In genomic region chrX:20572683-20573082, GRCm38 (mm10) we compare ENCODE assay signal across 30 mouse cellular contexts. TPM values are rescaled to one million over a fixed set of nuclear protein-coding genes. Genes with fewer than 3 reads are reported as not detected.
A peak's percentile ranks its signal among the peaks of the same experiment; 100 is the strongest.
DNase-seq lines count a peak whose midpoint lies in the region; ATAC-seq lines count a peak whose summit lies in the region.
"Had no signal": no experiment of that assay in that cellular context is flagged by ENCODE, and none has a peak within 500 bp of the region (broad histone marks: within the 10 kb centered on the region; RNA-seq: fewer than 3 reads in every experiment).

No protein-coding gene starts in this region.

- no peak overlapping the region for H3K4me3 ChIP-seq in kidney, embryonic 16.5 days (ENCODE audit: low read length)
- H3K4me3 ChIP-seq in kidney, embryonic 15.5 days (replicated peaks) = no peak overlapping the region
- H3K4me3 ChIP-seq in liver, embryonic 13.5 days (replicated peaks) = no peak overlapping the region
- H3K4me3 ChIP-seq: forebrain, embryonic 13.5 days; gastrocnemius, adult 2 months; hindbrain, embryonic 13.5 days; limb, embryonic 10.5 days; limb, embryonic 15.5 days; midbrain, embryonic 15.5 days; myocyte; neural tube, embryonic 12.5 days; stomach, embryonic 15.5 days had no signal

- H3K36me3 ChIP-seq in kidney, embryonic 16.5 days (ENCODE audit: insufficient read depth, low read length) = no peaks in the 10 kb centered on the region
- H3K36me3 ChIP-seq in kidney, embryonic 15.5 days = no peaks in the 10 kb centered on the region
- H3K36me3 ChIP-seq in liver, embryonic 13.5 days = no peaks in the 10 kb centered on the region
- H3K36me3 ChIP-seq: hindbrain, embryonic 13.5 days; limb, embryonic 10.5 days; limb, embryonic 15.5 days; midbrain, embryonic 15.5 days; neural tube, embryonic 12.5 days; stomach, embryonic 15.5 days had no signal

- DNase-seq in retina, postnatal 1 day = peak; percentile 18
- no peak for DNase-seq in retina, embryonic 14.5 days (ENCODE audit: low spot score)
- peak; percentile 10 for DNase-seq in liver, embryonic 13.5 days
- no peak for DNase-seq in right cerebral cortex, adult 2 months (ENCODE audit: low spot score in 2 of 2)
- DNase-seq: adrenal gland, adult 8-10 months; B cell, adult 2 months; cerebellum, adult 11-12 months; gastrocnemius, adult 2 months; gastrocnemius, postnatal 36 days; heart, adult 18-20 months; heart, postnatal 36 days; kidney, postnatal 4 days; lung, adult 2 months; lung, postnatal 10 days; right cerebral cortex, postnatal 14 days had no signal

- H3K9me3 ChIP-seq in kidney, embryonic 16.5 days (ENCODE audit: low read length) = no peaks in the 10 kb centered on the region; the same call in 1 of the 2 replicates
- no peaks in the 10 kb centered on the region for H3K9me3 ChIP-seq in kidney, embryonic 15.5 days (replicated peaks)
- H3K9me3 ChIP-seq in liver, embryonic 13.5 days (replicated peaks) = no peaks in the 10 kb centered on the region; the same call in 1 of the 2 replicates
- H3K9me3 ChIP-seq: forebrain, embryonic 13.5 days; hindbrain, embryonic 13.5 days; limb, embryonic 10.5 days; limb, embryonic 15.5 days; midbrain, embryonic 15.5 days; neural tube, embryonic 12.5 days; stomach, embryonic 15.5 days had no signal

- 57% methylated on average over 9 of the region's 9 CpGs for WGBS in kidney, embryonic 16.5 days
- WGBS in kidney, embryonic 15.5 days = 46% methylated on average over 9 of the region's 9 CpGs
- 45% methylated on average over 9 of the region's 9 CpGs for WGBS in liver, embryonic 13.5 days (ENCODE audit: insufficient replicate concordance)

- H3K4me2 ChIP-seq in kidney, embryonic 16.5 days (replicated peaks; ENCODE audit: low read depth, low read length) = no peak overlapping the region
- no peak overlapping the region for H3K4me2 ChIP-seq in kidney, embryonic 15.5 days
- no peak overlapping the region for H3K4me2 ChIP-seq in liver, embryonic 13.5 days
- H3K4me2 ChIP-seq: forebrain, embryonic 13.5 days; heart, embryonic 11.5 days; hindbrain, embryonic 13.5 days; limb, embryonic 15.5 days; midbrain, embryonic 15.5 days; neural tube, embryonic 12.5 days; stomach, embryonic 15.5 days had no signal

- H3K27me3 ChIP-seq in kidney, embryonic 16.5 days (ENCODE audit: insufficient read depth, low read length) = no peaks in the 10 kb centered on the region
- no peaks in the 10 kb centered on the region for H3K27me3 ChIP-seq in kidney, embryonic 15.5 days
- no peaks in the 10 kb centered on the region for H3K27me3 ChIP-seq in liver, embryonic 13.5 days
- H3K27me3 ChIP-seq: forebrain, embryonic 13.5 days; hindbrain, embryonic 13.5 days; limb, embryonic 15.5 days; midbrain, embryonic 15.5 days; neural tube, embryonic 12.5 days; stomach, embryonic 15.5 days had no signal

- H3K9ac ChIP-seq in kidney, embryonic 16.5 days (replicated peaks; ENCODE audit: low read length) = no peak overlapping the region
- no peak overlapping the region for H3K9ac ChIP-seq in kidney, embryonic 15.5 days
- H3K9ac ChIP-seq in liver, embryonic 13.5 days = no peak overlapping the region
- H3K9ac ChIP-seq: forebrain, embryonic 13.5 days; hindbrain, embryonic 13.5 days; limb, embryonic 15.5 days; midbrain, embryonic 15.5 days; neural tube, embryonic 12.5 days; stomach, embryonic 15.5 days had no signal

- 0 out of 2 replicates have a peak, but pooled peaks have one; percentile 23 for ATAC-seq in kidney, embryonic 16.5 days (ENCODE audit: low FRiP score, low TSS enrichment)
- ATAC-seq in kidney, embryonic 15.5 days (replicated peaks; ENCODE audit: low FRiP score) = no peak
- ATAC-seq in liver, embryonic 13.5 days (ENCODE audit: low read depth) = peak; percentile 67
- ATAC-seq: forebrain, embryonic 13.5 days; intestine, postnatal 0 days; midbrain, embryonic 15.5 days had no signal

- no peak overlapping the region for H3K27ac ChIP-seq in kidney, embryonic 16.5 days (ENCODE audit: low read length)
- H3K27ac ChIP-seq in kidney, embryonic 15.5 days = no peak overlapping the region
- H3K27ac ChIP-seq in liver, embryonic 13.5 days = no peak overlapping the region
- H3K27ac ChIP-seq: forebrain, embryonic 13.5 days; gastrocnemius, adult 2 months; hindbrain, embryonic 13.5 days; kidney, postnatal 0 days; limb, embryonic 10.5 days; limb, embryonic 15.5 days; macrophage; midbrain, embryonic 15.5 days; neural tube, embryonic 12.5 days; stomach, embryonic 15.5 days had no signal

- no peaks in the 10 kb centered on the region for H3K4me1 ChIP-seq in kidney, embryonic 16.5 days (ENCODE audit: insufficient read depth, low read length)
- no peaks in the 10 kb centered on the region for H3K4me1 ChIP-seq in kidney, embryonic 15.5 days
- peaks cover 32% of the 10 kb centered on the region for H3K4me1 ChIP-seq in liver, embryonic 13.5 days (replicated peaks)
- H3K4me1 ChIP-seq: forebrain, embryonic 13.5 days; hindbrain, embryonic 13.5 days; limb, embryonic 15.5 days; midbrain, embryonic 15.5 days; neural tube, embryonic 12.5 days; stomach, embryonic 15.5 days had no signal

RNA-seq across cellular contexts. Expression of gene Rgn, which starts 23.1 kb away (rescaled TPM):
- 8.1 and 8.7 TPM in 2 replicates for polyA plus RNA-seq in kidney, embryonic 16.5 days (2015; fragmentation: Nextera tagmentation; extraction: Ambion mirVana)
- polyA plus RNA-seq in kidney, embryonic 15.5 days (2015; fragmentation: Nextera tagmentation; extraction: Ambion mirVana) = 8.3 and 9.7 TPM in 2 replicates
- polyA plus RNA-seq in liver, embryonic 13.5 days (2015; fragmentation: Nextera tagmentation; extraction: Ambion mirVana) = 112 and 133 TPM in 2 replicates
- polyA plus RNA-seq: embryonic facial prominence, embryonic 11.5 days; macrophage; myocyte had no signal

RNA-seq across cellular contexts. Expression of gene Rbm10, which starts 44.6 kb away (rescaled TPM):
- polyA plus RNA-seq in kidney, embryonic 16.5 days (2015; fragmentation: Nextera tagmentation; extraction: Ambion mirVana) = 80.9 and 82.4 TPM in 2 replicates
- polyA plus RNA-seq in kidney, embryonic 15.5 days (2015; fragmentation: Nextera tagmentation; extraction: Ambion mirVana) = 71.5 and 77.9 TPM in 2 replicates
- polyA plus RNA-seq in liver, embryonic 13.5 days (2015; fragmentation: Nextera tagmentation; extraction: Ambion mirVana) = 35.9 and 40.2 TPM in 2 replicates

RNA-seq across cellular contexts. Expression of gene Ndufb11, which starts 44.7 kb away (rescaled TPM):
- polyA plus RNA-seq in kidney, embryonic 16.5 days (2015; fragmentation: Nextera tagmentation; extraction: Ambion mirVana) = 238 and 255 TPM in 2 replicates
- polyA plus RNA-seq in kidney, embryonic 15.5 days (2015; fragmentation: Nextera tagmentation; extraction: Ambion mirVana) = 251 and 258 TPM in 2 replicates
- polyA plus RNA-seq in liver, embryonic 13.5 days (2015; fragmentation: Nextera tagmentation; extraction: Ambion mirVana) = 158 and 169 TPM in 2 replicates

Comparison
In these comparisons a context has a peak if more than half of its experiments do, and no peak if none do; other contexts are left out.
1. DNase-seq: peak in retina, postnatal 1 day (single experiment) and liver, embryonic 13.5 days (single experiment); none in retina, embryonic 14.5 days (single experiment) and right cerebral cortex, adult 2 months (0 of 2).
2. RNA of gene Rgn, which starts 23.1 kb away (polyA plus RNA-seq): 112 to 133 TPM in liver, embryonic 13.5 days; 8.3 to 9.7 TPM in kidney, embryonic 15.5 days and 8.1 to 8.7 TPM in kidney, embryonic 16.5 days; every median in the first group is over 10 times any median in the second.